Mouse (Mus musculus) T-cell, adult 2 months (primary cell): Measurements from ENCODE around the gene Dvl1.

Experiments
- DNase-seq: peaks from one replicate; pipeline ENCODE4 v3.0.0; 2022; ENCODE audit warnings: low spot score

The Dvl1 gene

GRCm38 (mm10) chr4:155908751-155909150 is 61.5 kb downstream of the Dvl1 start:
- DNase-seq: no peak
